Mouse (Mus musculus) ovary, postnatal 10 days (tissue): Measurements from ENCODE around the gene Lypd6.

ENCODE experiments used
- DNase-seq: peaks from one replicate; pipeline ENCODE4 v3.0.0; 2022; ENCODE audit warnings: low spot score

The Lypd6 gene

GRCm38 (mm10) chr2:50173730-50174528 lies 107.7 kb downstream of the Lypd6 start:
- DNase-seq: no peak

DNA sequence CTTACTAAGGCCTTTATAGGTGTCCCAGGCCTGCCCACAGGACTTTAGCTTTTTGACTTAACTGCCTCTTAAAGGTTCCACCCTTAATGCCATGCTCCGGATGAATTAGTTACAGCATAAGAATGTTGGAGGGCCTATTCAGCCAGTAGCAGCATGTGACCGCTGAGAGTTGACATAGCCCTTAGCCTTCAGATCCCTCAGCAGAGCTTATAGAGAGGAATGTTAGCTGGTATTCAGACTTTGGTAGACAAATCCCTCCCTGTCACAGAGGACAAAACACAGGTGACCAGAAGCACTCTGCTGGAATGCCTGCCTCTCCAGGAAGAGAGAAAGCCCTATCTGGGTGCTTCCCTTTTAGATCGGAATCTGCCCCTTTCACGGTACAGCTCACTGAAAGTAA lies 109.5 kb downstream of the Lypd6 start:
- no peak for DNase-seq

- no peak for DNase-seq
Observed at GRCm38 (mm10) chr2:50179164-50179563, 112.9 kb downstream of the Lypd6 start.

DNA sequence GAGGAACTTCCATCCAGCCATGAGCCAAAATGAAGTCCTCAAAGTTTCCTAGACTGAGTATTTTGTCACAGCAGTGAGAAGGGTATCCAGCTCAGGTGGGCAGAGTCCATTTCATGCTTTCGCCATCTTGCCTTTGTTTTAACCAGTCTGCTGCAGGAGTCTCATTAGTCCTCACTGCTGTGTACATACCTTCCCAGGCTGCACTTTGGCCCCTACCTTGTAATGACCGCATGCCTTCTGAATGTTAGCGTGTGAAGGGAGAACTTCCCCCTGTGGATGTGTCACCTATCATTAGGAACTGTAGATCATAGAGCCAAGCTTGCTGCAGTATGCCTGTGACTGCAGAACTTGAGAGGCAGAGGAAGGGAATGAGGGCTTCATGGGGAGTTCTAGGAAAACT lies 114.2 kb downstream of the Lypd6 start:
- DNase-seq: no peak

DNA sequence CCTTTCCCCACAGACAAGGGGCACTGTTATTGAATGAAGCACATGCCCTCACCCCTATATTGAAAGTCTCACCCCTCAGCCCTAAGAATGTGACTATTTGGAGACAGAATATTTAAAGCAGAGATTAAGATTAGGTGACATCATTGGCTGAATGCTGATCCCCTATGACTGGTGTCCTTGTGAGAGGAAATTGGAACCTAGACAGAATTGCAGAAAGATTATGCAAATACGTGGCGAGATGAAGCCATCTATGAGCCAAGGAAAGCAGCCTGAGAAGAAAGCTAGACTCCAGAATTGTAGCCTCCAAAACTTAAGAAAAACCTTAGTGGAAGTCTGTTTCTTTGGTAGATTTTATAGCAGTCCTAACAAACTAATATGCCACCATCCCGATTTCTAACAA lies 115.1 kb downstream of the Lypd6 start:
- DNase-seq: no peak

- DNase-seq: no peak
Observed at GRCm38 (mm10) chr2:50186711-50187405, 120.6 kb downstream of the Lypd6 start.

- DNase-seq: no peak
Observed at GRCm38 (mm10) chr2:50188856-50189255, 122.6 kb downstream of the Lypd6 start.

- DNase-seq: no peak
Observed at GRCm38 (mm10) chr2:50196681-50197080, 130.5 kb downstream of the Lypd6 start.

- DNase-seq: no peak
Observed at GRCm38 (mm10) chr2:50197801-50198200, 131.6 kb downstream of the Lypd6 start.

GRCm38 (mm10) chr2:50200541-50200940 lies 134.3 kb downstream of the Lypd6 start:
- no peak for DNase-seq

DNA sequence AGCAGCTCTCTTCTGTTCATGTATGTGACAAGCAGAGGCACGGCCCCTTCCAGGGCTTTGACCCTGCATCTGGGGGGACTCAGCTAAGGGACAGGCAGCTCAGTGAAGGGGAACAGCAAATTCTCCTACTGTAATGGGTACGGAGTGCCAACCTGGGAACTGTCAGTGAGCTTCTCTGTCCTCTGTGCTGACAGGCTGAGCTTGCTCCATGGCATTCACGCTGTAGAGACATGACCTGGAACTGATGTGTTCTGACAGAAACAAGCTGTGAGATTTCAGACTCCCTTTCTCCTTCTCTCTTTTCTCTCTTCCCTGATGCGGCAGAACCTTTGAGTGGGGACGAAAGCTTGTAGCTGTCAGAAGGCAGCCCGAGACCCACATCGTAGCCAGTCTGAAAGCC lies 154.3 kb downstream of the Lypd6 start:
- no peak for DNase-seq

- DNase-seq: no peak
Observed at GRCm38 (mm10) chr2:50225019-50225418, 158.8 kb downstream of the Lypd6 start.

DNA sequence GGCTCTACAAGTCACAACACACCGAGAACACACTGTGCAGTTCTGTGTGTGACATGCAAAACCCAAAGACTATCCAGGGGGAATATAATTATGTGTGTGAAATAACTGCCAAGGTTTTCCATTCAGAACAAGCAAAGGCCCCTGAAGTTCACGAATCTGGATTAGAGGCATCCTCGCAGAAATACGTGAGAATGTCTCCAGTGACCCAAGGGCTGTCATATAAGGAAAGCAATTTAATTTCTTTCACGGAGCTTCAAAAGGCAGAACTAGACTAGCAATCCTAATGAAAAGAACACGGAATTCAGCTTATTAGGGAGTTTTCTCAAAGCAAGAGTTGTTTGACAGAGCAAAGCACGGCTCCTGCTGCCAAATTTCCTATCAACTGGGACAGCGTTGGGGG lies 167.3 kb downstream of the Lypd6 start:
- no peak for DNase-seq
